Mouse (Mus musculus) T-helper 17 cell (primary cell): Measurements from ENCODE around the gene Eif3l.
"Not testable (repeated sequence)": the region's sequence is repeated elsewhere in the genome, so short reads cannot be mapped to it uniquely, and the experiment has no call there.

Experiments
- in situ Hi-C, 2 experiments: fragments of 300-600 bp; cut with MboI, MseI; formaldehyde crosslinking; loops; 1 replicate in 1 of 2; 2 replicates in 1 of 2; pipeline ENCODE4 v1.15.1; 2025; ENCODE audit warnings: high pct_unique_total_duplicates in 2 of 2

Eif3l gene

DNA sequence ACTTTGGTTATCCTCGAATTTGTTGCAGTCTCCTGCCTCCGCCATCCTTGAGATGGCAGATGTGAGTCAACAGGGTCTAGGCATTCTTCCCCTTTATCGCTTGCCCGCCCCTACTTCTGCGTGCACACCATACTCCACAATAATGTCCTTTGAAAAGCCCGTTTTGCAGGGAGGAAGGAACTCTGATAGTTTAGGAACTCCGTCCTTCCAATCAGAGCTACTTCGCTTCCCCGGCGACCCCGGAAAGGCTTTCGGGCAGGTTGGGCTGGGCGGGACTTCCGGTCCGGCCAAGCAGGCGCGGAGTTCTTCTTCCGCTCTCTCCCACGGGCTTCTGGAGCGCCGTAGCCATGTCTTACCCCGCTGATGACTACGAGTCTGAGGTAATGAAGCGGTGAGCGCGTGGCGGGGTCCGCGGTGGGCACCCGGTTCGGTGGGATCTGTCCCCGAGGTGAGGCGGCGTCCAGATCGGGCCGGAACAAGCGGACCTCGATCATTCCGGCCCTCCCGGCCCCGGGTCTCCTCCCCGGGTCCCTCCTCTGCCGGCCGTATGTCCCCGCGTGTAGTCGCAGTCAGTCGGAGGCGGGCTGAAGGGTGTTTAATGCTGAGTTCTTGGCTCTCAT, at the start of gene Eif3l:
Gene Eif3l (plus strand): TSS at position 267 of the 620 bp plus-strand sequence.
- in situ Hi-C loops = loop anchor here in 1 of 2 experiments (5.0 kb wide), 1 partner anchor 38 kb away; no protein-coding TSS in a partner anchor

GRCm38 (mm10) chr15:79025687-79026308, 49.2 kb upstream of the Eif3l start:
- in situ Hi-C loops = no loop called here

DNA sequence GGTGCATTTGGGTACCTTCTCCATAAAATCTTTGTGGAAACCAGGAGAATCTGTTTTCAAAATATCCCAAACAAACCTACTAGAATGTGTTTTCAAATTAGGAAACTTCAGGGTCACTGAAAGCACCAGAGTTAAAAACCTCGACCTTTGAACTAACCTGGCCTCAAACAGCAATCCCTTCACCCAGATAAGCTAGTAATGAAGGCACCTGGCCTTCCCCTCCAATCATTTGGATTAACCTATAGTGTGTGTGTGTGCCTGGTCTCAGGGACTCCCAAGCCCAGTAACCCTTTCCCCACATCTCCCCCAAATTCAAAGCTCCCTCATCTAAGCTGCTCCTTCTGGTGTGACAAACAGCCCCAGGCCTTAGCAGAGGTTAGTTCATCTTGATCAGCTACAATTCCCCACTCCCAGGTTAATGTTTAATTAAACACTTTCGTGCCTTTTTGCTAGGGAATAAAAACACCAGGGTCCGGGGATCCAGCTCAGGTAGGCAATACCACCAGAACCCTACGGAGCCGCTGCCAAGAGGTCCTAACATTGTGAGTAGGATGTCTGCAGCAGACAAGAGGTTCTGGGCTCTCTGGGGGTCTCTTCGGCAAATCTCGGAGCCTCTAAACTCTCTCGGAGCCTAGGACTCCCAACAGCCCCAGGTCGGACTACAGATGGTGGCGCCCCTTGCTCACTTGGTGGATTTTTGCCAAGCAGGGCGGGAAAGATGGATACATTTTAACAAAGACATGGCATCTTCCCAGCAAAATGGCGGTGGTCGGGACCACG, 48.3 kb upstream of the Eif3l start:
- in situ Hi-C loops = no loop called here

DNA sequence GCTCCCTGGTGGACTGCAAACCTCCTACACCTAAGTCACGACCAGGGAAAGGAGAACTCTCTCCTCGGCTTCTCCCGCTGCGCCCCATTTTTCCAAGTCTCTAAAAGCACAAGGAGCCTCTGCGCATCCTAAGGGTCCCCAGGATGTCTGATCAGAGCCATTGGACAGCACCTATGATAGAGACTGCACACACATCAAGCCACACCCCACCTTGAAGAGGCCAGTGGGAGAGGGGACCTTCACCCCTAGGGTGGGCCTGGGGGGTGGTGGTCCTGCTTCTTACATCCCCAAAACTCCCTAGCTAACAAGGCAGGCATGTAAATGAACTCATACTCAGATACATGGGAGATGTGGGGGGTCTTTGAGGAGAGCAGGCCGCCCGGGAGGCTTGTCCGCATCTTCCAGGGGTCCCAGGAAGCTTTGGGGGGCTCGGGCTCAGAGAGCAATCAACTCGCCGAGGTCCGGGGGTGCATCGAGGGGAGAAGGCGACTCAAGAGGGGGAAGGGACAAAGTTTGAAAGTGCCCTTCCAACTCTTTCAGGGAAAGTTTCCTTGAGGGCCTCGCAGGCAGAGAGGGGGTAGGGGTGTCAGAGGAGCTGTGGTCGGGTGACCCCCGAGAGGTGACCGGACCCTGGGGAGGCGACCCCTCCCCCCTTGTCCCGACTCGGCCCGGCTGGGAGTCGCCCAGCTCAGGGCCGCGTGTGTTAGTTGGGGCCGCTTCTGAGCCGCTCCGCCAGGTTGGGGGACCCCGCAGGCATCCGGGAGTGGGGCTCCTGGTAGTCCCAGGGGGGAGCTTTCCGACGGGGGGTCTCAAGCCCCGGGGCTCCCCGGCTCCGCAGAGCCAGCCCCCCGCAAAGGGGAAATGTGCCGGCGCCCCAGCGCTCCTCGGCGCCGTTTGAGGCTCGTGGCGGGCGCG, 47.4 kb upstream of the Eif3l start:
- in situ Hi-C loops = no loop called here

GRCm38 (mm10) chr15:79028237-79028738, 46.7 kb upstream of the Eif3l start, which contains the start of gene H1f0:
H1f0 (plus strand) TSS chr15:79028450.
- in situ Hi-C loops = no loop called here

- in situ Hi-C loops = no loop called here
Observed at GRCm38 (mm10) chr15:79028823-79029484, 46.0 kb upstream of the Eif3l start.

- in situ Hi-C loops = no loop called here
Observed at GRCm38 (mm10) chr15:79029519-79030241, 45.3 kb upstream of the Eif3l start.

- in situ Hi-C loops = no loop called here
Observed at GRCm38 (mm10) chr15:79030551-79031435, 44.2 kb upstream of the Eif3l start.

GRCm38 (mm10) chr15:79031908-79032307, 43.1 kb upstream of the Eif3l start:
- in situ Hi-C loops = not testable (repeated sequence)

DNA sequence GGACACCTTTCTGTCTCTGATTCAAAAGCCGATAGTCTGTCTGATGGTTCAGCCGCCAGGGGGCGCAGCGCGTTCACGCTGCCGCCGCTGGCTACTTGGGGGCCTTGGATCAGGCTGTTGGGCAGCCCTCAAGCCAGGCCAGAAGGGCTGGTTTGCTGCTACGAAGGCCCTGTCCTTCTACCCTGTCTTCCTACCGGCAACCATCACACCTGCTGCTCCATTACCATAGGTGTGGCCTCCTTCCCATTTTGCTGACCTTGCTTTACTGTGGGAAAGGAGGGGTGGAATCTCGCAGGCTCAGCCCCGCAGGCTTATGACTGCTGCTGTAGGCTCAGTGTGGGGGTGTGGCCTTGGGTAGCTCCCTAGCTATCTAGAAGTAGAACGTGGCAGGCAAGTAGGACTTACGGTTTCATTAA, 37.1 kb upstream of the Eif3l start:
- in situ Hi-C loops = loop anchor here in 1 of 2 experiments (5.0 kb wide), 1 partner anchor 34 kb away; no protein-coding TSS in a partner anchor

- in situ Hi-C loops = loop anchor here in 1 of 2 experiments (5.0 kb wide), 1 partner anchor 34 kb away; no protein-coding TSS in a partner anchor
Observed at GRCm38 (mm10) chr15:79038331-79038730, 36.6 kb upstream of the Eif3l start.

DNA sequence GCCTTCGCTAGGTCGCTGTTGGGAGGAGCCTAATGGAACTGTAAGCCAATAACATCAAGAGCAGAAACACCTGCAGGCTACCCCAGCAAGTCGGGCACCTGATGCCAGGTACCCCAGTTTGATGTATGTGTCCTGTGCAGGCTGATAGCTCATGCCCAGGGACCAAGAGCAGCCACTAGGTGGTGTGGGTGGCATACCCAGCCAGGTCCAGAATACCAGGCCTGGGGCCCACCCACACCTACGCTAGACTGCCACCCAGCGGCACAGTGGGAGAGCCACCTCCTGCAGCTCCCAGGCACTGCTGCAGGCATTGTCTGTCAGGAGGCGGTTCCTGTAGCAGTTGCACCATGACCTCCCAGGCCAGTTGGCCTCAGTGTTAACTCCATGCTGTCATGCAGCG, 36.1 kb upstream of the Eif3l start:
- in situ Hi-C loops = loop anchor here in 1 of 2 experiments (5.0 kb wide), 1 partner anchor 33 kb away; no protein-coding TSS in a partner anchor

GRCm38 (mm10) chr15:79040501-79041416, 34.2 kb upstream of the Eif3l start:
- in situ Hi-C loops = no loop called here

DNA sequence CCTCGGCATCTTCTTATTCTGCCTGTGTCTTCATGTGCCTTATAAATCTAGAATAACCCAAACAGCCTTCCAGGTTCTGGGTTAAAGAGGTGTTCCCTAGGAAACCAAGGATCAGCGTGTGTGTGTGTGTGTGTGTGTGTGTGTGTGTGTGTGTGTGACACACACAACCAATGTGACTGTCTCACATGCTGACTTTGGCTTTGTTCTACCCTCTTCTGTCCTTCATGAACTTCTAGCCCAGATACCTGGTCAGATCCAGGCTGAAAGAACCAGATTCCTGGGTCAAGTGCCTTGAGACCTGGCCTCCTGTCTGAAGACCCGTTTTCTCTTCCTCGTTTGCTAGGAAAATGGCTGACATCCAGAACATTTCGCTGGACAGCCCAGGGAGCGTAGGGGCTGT, 33.4 kb upstream of the Eif3l start, which contains the start of gene Galr3:
Gene Galr3 (plus strand): TSS at position 301 of the 400 bp plus-strand sequence.
- in situ Hi-C loops = no loop called here

- in situ Hi-C loops = no loop called here
Observed at GRCm38 (mm10) chr15:79042721-79043491, 32.1 kb upstream of the Eif3l start.

- in situ Hi-C loops = no loop called here
Observed at GRCm38 (mm10) chr15:79044837-79045236, 30.1 kb upstream of the Eif3l start.

DNA sequence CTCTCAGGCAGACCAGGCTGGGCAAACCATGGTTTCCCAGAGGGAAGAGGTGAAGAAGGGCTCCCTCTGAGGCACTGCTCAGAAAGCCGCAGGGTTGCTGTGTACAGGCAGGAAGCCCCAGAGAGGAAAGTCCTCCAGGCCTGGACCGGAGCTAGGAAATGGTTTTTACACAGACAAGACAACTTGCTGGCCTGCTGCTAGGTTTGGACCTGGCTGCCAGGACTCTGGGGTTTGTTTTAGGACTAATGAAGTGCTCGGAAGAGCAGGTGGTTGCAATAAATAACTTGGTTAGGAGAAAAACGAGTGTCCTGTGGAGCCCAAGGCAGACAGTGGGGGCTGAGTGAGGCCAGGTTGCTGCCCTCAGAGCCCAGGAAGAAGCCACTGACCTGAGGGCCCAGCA, 26.8 kb upstream of the Eif3l start:
- in situ Hi-C loops = no loop called here
